Mouse (Mus musculus) embryo, embryonic 10 days (tissue): ENCODE measurements around the gene Slc37a3.
"Not testable (repeated sequence)": the region's sequence is repeated elsewhere in the genome, so short reads cannot be mapped to it uniquely, and the experiment has no call there.

Experiments
- DNase-seq: peaks from one replicate; pipeline ENCODE4 v3.0.0-alpha.2; 2015; ENCODE audit warnings: low spot score

Gene Slc37a3

DNA sequence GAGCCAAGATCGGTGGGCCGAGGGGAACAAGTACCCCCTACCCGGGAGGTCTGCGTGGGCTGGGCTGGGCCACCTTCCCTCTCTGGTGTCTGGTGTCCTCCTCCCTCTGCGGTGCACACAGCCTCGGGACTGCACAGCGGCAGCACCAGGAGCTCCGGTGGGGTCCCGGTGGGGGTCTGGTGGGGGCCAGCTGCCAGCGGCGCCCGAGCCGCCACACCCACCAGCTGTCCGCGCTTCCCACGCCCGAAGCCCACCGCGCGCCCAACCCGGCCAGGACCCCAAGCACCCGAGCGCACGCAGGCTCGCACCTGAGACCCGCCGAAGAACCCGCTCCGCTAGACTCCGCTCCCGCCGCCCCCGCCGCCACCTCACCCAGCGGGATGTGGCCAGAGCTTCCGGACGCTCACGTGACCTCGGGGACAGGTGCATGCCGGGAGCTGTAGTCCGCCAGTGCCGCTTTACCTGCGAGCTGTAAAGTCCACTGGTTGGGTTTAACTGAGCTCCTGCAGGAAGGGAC, at the start of gene Slc37a3:
Slc37a3 (minus strand) TSS at position 365 of the 517 bp plus-strand sequence.
- DNase-seq = peak; percentile 94

DNA sequence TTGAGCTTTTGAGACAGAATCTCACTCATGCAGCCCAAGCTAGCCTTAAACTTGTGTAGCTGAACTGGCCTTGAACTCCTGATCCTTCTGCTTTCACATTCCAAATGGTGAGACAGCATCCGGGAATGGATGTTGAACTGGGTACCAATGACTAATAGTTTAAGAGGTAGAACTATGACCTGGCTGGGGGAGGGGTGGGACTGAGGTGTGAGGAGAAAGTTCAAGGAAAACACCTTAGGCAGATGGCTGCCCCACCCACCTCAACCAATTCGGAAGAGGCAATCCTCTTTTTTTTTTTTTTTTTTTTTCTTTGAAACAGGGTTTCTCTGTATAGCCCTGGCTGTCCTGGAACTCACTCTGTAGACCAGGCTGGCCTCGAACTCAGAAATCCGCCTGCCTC, 49.2 kb upstream of the Slc37a3 start:
- DNase-seq = no peak

DNA sequence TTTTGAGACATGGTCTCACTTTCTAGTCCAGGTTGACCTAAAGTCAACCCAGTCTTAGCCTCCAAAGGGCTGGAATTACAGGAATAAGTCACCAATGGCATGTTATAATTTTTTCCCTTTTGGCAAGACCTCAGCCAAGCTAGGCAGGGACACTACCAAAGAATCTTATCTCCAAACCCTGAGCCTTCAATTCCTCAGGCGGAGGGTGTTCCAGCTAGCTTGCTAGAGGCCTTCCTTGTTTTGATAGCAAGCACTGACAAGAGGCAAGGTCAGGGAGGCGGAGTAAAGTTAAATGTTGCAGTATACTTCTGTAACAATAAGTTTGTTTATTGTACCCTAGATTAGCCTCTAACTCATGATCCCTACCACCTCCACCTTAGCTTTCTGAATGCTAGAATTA, 47.7 kb upstream of the Slc37a3 start:
- no peak for DNase-seq

DNA sequence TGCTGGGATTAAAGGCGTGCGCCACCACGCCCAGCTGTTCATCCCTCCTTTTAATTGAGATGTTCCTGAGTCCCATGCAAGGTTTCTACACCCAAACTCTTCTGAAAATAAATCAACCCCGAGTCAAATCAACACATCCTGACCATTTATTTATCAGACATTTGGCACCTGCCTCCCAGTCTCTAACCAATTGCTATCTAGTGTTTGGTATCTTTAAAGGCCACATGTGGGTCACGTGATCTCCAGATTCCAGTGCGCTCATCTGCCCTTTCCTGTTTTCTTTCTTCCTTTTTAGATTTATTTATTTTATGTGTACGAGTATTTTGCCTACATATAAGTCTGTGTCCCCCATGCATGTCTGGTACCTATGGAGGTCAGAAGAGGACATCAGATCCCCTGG, 46.2 kb upstream of the Slc37a3 start:
- no peak for DNase-seq

DNA sequence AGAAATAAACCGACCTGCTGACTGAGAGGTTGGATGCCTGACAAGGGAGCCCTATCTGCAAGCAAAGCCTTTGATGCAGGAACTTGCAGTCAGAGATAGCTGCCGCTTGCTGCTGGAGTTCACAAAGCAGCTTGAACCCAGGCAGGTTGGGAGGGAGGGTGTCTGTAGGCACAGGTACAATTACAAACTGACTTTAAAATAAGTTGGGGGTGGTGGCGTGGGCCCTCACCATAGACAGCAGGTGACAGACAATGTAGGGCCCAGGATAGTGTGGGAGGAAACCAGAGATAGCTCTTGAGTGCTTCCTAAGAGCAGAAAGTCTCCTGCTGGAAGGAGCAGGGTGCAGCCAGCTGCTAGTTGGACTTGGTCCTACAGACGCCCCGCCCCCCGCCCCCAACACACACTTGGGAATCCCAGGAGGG, 45.7 kb upstream of the Slc37a3 start:
- no peak for DNase-seq

DNA sequence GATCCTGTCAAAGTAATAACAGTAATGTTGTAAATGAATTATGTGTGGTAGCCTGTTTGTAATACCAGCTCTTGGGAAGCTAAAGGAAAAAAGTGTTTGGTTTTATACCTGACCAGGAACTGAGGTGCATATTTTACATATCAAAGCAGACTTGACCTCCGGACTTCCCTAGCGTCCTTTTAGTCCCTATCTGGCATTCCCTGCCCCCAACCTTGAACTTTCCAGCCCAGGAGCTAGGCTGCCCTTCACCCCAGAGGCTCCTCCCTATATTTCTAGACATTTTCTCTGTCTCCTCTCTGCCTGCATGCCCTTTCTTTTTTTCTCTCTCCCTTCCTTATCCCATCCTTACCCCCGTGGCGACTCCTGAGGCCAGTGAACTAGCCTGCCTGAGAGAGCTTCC, 43.4 kb upstream of the Slc37a3 start:
- DNase-seq = no peak

DNA sequence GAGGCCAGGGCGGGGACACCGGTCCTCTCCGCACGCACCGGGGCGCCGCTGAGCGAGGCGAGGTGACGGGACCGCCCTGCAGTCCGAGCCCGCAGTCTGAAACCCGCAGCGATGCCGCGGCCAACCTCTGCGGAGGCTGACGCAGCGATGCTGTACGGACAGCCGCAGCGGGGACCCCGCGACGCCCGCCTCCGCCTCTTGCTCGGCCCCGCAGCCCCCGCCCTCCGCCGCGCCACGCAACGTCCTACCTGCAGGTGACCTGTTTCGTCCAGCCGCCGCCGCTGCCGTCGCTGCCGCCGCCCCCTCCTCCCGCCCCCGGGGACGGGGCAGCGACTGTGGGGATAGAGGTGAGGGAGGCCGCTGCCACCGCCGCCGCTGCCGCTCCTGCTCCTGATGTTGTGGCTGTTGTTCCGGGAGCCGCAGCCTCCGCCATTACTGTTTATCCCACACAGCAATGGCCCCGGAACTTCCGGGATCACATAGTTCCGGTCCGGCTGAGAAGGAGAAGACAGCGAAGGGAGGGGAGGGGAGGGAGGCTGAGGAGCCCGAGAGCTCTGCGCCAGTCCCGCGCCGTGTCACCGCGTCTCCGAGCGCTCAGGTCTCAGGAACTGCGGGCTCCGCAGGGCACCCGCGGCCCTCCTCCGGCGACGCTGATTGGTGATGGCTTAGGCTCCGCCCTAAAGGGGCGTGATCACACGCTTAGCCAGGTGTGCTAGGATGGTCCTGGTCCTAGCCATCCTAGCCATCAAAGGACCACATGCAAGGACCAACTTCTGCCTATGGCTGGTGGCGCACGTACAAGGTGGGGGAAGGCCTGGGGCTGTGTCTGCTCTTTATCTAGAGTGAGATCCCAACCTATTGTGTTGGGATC, 42.6 kb upstream of the Slc37a3 start, which contains the start of gene Mkrn1:
Mkrn1 (minus strand) TSS at position 612 of the 871 bp plus-strand sequence.
- DNase-seq = peak; percentile 88

DNA sequence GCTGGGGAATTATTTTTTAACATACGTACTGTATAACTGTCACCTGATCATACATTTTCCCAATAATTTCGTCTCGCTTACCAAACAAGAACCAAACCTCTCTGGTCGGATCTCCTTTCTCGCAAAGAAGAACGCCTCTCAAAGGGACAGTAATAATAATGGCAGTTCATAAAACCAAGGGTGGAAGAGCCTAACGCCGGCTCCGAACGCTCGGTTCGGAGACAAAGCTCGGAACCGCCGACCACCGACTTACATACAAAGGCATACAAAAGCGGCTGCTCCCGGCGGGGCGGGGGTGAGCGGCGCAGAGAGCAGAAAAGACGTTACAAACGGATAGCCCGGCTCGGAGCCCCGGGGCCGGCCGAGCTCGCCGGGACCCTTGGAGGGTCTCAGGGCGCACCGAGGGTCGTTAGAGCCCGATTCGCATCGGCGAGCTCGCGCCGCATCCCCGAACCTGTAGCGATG, 41.9 kb upstream of the Slc37a3 start:
- no peak for DNase-seq

DNA sequence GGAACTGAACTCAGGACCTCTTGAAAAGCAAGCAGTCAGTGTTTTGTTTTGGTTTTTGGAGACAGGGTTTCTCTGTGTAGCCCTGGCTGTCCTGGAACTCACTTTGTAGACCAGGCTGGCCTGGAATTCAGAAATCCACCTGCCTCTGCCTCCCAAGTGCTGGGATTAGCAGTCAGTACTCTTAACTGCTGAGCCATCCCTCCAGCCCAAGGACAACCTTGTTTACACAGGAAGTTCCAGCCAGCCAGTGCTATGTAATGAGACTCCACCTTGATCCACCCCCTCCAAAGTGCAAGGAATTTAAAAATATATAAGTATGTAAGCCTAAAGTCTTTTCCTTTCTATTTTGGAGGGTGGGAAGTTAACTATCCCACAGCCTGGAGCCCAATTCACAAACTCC, 39.2 kb upstream of the Slc37a3 start:
- DNase-seq = not testable (repeated sequence)

DNA sequence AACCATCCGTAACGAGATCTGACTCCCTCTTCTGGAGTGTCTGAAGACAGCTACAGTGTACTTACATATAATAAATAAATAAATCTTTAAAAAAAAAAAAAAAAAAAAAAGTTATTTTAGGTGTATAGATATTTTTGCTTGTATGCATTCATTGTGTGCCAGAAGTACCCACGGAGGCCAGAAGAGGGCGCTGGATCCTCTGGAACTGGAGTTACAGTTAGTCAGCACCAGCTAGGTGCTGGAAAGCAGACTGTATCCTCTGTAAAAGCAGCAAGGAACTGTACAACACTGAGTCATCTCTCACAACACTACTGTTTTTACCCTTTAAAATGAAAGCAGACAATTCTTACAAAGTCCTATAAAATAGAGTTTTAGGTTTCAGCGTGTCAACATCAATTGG, 38.3 kb upstream of the Slc37a3 start:
- peak; percentile 67 for DNase-seq

DNA sequence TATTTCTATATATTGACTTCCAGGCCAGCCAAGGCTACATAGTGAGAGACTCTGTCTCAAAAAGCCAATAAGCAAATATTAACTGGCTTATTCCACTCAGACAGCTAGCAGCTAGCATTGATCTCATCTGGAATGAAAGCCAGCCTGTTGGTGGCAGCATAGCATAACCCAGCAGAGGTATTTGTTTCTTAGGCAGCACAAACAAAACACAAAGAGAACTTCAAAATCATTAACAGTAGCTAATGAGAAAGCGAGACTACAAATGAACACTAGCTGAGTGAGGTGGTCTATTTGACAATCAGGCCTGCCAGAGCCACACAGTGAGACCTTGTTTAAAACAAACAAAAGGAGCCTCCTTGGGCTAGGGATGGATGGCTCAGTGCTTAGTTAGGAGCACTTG, 36.6 kb upstream of the Slc37a3 start:
- no peak for DNase-seq

DNA sequence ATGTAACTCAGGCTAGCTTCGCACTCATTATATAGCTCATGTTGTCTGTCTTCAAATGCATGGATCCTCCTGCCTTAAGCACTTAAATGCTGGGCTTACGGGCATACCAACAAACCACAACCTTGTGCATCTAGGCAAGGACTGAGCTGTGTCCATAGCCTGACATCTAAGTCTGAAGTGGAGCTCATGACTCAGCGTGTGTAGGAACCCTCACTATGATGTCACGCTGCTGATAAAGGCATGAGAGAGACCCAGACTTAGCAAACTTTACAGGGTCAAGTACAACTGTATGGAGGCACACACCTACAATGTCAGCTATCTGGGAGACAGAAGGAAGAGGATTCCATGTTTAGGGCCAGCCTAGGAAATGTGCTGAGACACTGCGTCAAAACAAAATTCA, 29.0 kb upstream of the Slc37a3 start:
- DNase-seq = no peak

DNA sequence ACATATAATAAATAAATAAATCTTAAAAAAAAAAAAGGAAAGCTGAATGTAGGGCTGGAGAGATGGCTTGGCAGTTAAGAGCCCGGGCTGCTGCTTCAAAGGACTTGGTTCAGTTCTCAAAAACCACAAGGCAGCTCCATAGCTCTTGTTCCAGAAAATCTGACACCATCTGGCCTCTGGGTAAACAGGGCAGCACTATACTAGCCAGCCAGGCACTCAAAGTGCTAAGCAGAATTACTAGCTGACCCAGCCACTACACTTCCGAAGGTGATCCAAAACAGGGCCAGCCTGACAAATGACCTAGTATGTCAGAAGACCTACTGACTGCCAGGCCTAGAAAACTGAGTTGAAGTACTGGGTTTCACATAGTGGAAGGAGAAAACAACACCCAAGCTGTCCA, 25.7 kb upstream of the Slc37a3 start:
- DNase-seq = no peak

DNA sequence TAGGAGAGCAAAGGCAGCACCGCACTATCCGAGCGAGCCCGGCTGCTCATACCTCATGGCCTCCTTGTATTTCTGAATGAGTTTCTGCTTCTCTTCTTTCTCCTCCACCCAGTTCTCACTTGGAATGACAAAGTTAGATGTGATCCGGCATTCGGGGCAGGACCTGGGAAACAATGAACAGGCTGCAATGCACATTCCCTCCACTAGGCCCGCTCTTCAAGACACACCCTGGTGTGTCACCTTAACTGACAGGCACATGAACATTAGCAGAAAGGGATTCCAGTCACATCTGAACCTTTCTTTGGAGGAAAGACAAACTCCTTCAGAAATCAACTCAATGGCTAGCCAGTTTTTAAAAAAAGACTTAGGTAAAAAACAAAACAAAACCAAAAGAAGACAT, 22.9 kb upstream of the Slc37a3 start:
- DNase-seq = peak; percentile 83

DNA sequence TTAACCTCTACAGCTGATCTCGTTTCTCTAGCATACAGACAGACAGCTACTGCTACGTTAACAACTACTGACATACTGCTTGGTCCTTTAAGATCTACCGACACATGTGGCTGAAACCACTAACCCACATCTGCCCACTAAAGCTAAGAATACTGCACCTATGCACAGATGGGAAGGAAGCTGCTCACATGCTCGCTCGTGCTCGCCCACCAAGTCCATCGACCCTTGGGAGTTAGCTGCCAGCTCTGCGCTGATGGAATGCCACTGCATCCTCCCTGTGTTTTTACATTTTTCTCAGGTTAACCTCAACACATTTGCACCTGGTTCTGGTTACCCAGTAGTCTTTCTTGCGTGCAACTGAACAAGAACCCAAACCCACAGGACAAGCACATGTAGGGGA, 20.9 kb upstream of the Slc37a3 start:
- no peak for DNase-seq

DNA sequence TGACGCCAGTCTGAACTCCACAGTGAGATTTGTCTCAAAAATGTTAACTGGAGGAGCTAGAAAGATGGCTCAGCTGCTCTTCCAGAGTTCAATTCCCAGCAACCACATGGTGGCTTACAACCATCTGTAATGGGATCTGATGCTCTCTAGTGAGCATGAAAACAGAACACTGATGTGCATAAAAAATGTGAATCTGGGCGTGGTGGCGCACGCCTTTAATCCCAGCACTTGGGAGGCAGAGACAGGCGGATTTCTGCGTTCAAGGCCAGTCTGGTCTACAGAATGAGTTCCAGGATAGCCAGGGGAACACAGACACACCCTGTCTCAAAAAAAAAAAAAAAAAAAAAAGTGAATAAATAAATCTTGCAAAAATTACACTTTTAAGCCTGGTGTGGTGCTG, 19.6 kb upstream of the Slc37a3 start:
- no peak for DNase-seq

DNA sequence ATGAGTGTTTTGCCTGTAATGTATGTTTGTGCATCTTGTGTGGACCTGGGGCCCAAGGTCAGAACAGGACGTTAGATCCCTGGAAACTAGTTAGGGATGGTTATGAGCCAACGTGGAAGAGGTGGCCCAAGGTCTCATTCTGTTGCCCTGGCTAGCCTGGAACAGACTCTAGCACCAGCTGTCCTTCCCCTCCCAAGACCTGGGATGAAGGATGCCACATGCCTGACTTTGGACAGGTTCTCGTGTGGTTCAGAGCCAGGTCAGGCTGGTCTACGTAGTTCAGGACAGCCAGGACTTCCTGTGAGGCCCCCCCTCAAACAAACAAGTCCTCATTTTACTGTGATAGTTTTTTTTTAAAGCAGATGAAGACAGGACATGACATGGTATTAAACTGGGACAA, 18.4 kb upstream of the Slc37a3 start:
- DNase-seq = no peak

DNA sequence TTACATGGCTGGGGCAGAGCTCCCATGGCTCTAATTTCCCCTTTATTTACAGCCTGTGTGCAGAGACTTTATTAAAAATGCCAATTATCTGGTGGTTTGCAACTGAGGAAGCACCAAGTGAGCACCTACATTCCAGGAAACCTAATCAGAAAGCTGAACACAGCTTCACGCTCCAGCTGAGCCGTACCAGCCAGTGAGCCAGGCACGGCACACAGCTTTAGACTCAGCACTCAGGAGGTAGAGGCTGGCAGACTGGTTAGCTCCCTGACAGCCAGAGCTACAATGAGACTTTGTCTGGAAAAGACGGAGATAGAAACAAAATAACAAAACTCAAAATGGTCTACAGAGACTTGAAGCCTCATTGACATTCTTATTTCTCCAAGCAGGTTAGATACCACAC, 18.0 kb upstream of the Slc37a3 start:
- no peak for DNase-seq

DNA sequence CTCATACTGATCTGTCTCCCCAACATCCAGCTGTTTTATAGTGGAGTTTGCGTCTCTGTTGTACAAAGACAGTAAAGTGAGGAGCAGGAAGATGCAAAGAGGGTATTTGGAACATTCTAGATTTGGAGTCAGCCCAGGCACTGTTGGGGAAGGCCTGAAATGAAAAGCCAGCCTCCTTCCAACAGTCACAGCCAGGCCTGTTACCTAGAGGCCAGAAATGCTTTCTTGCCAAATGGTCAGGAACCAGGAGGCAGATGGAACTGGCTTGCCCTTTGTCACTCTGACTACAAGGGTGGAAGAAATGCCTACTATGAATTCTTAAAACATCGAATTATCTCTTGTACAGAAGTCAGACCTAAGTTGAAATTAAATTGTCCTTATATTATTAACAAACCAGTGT, 12.5 kb upstream of the Slc37a3 start:
- DNase-seq = no peak

DNA sequence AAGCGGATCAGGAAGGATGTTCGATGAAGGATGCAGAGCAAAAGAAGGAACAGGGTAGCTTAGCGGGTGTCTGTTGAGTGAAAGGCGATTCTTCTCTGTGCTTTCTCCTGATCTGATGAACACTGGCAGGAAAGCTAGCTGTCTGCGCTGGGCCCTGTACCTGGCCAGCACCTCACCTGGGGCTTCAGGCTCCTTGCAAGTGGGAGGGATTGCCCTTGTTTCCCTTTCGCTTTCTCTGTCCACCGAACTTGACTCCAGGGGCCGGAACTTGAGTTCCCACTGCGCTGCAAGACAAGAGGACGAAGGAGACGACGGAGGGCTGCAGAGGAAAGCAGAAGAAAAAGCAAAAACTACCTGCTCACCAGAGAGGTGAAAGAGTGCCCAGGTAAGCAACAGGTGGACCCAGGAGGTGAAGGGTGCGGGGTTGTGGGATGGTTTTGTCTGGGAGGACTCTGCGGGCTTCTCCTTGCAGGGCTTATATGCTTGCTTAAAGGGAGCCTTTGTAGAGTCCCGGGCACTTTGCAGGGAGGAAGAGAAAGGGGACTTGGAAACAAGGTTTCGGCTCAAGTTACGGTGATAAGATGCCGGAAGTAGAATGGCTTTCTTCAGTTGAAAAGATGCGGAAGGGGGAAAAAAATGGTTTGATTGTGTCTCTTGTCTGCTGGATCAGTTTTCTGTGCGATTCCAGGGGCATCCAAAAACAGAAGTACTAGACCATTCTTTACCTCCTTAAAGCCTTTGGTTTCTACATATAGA, 3.8 kb upstream of the Slc37a3 start, which contains the start of gene Rab19:
Rab19 (plus strand) TSS at position 51 of the 756 bp plus-strand sequence.
- DNase-seq = peak; percentile 31

DNA sequence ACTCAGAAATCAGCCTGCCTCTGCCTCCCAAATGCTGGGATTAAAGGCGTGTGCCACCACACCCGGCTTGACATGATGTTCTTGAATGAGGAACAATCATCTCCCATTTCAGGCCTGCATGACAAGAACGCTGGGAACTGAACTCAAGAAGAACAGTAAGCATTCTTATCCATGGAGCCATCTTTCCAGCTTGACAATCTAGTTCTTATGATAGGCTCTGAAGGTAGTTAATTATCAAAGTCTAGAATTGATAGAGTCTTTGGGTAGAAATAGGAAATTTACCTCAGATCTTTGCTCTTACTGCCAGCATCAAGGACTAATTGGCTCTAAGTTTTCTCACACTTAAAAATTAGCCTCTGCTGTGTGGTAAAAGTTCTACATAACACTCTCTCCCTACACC, 2.8 kb upstream of the Slc37a3 start:
- no peak for DNase-seq

DNA sequence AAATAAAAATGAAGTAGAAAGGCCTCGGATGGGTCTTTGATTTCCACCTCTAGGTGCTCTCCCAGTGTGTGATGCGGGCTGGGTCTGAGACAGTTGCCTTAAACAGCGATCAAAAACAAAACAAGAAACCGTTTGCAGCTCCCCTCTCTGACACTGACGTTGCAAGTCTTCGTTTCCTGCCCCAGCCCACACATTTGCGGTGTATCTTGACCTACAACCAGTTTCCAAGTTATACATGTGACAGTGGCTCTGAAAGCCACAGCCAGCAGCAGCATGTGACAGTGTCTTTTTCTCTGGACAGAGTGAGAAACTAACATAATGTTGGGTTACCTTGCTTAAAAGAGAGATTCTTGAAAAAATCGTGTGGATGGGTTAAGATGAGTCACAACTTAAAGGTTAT, 2.3 kb upstream of the Slc37a3 start:
- no peak for DNase-seq

DNA sequence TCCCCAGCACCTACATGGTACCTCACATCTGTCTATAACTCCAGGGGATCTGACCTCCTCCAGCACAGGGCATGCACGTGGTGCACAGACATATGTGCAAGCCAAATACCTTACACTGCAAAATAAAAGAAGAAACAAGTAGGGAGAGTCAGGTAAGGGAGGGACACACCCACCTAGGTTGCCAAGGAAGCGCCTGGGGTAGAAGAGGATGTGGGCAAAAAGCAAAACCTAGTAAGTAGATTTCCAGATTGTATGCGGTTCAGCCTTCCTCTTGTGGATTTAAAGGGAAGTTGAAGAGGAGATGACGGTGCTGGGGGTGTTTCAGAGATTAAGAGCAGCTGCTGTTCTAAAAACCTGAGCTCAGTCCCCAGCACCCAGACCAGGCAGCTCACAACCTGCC, 1.7 kb upstream of the Slc37a3 start:
- no peak for DNase-seq
